Mouse (Mus musculus) hindbrain, embryonic 13.5 days (tissue): Measurements from ENCODE around the gene Ccdc149. TPM values are rescaled to one million over a fixed set of nuclear protein-coding genes. Genes with fewer than 3 reads are reported as not detected.

Source experiments
- ATAC-seq: fragments of 200-750 bp; cut with Nextera tagmentation; 2 replicates; pipeline ENCODE4 v1.8.0; 2017; ENCODE audit warnings: moderate TSS enrichment; ENCODE audit not compliant: low FRiP score
- H3K27ac ChIP-seq: fragments of 300-500 bp; sonication (generic); 2 replicates; pipeline ENCODE4 v1.5.1; 2015; ENCODE audit warnings: inconsistent platforms, mild to moderate bottlenecking, moderate library complexity
- H3K27me3 ChIP-seq: fragments of 300-500 bp; sonication (generic); 2 replicates; pipeline ENCODE4 v1.6.1; 2015; ENCODE audit warnings: mild to moderate bottlenecking, inconsistent platforms
- H3K36me3 ChIP-seq: fragments of 300-500 bp; sonication (generic); 2 replicates; pipeline ENCODE4 v1.6.1; 2015; ENCODE audit warnings: mild to moderate bottlenecking, inconsistent platforms
- H3K4me1 ChIP-seq: fragments of 300-500 bp; sonication (generic); replicated peaks from 2 replicates; pipeline ENCODE4 v1.6.1; 2015; ENCODE audit warnings: inconsistent platforms
- H3K4me2 ChIP-seq: fragments of 300-500 bp; sonication (generic); 2 replicates; pipeline ENCODE4 v1.6.1; 2015; ENCODE audit warnings: inconsistent platforms, mild to moderate bottlenecking, moderate library complexity
- H3K4me3 ChIP-seq: fragments of 300-500 bp; sonication (generic); 2 replicates; pipeline ENCODE4 v1.5.1; 2015; ENCODE audit warnings: mild to moderate bottlenecking, inconsistent platforms
- H3K9ac ChIP-seq: fragments of 300-500 bp; sonication (generic); 2 replicates; pipeline ENCODE4 v1.6.1; 2015; ENCODE audit warnings: mild to moderate bottlenecking, inconsistent platforms
- H3K9me3 ChIP-seq: fragments of 300-500 bp; sonication (generic); 2 replicates; pipeline ENCODE4 v1.6.1; 2016; ENCODE audit warnings: inconsistent platforms
- WGBS: fragments of 180-500 bp; shearing (Covaris S2); methylation state at CpG from one replicate; pipeline ENCODE4 v1.1.7; 2015; 5-methylcytosine and 5-hydroxymethylcytosine counted together
- polyA plus RNA-seq: library from polyadenylated mRNA; unstranded; fragments of >200 nt; fragmentation: Nextera tagmentation; extraction: Ambion mirVana; gene quantifications from 2 replicates; pipeline ENCODE4 v1.2.1, GENCODE M21; 2015

Gene Ccdc149
- 9.1 and 10.2 TPM in 2 replicates for polyA plus RNA-seq

DNA sequence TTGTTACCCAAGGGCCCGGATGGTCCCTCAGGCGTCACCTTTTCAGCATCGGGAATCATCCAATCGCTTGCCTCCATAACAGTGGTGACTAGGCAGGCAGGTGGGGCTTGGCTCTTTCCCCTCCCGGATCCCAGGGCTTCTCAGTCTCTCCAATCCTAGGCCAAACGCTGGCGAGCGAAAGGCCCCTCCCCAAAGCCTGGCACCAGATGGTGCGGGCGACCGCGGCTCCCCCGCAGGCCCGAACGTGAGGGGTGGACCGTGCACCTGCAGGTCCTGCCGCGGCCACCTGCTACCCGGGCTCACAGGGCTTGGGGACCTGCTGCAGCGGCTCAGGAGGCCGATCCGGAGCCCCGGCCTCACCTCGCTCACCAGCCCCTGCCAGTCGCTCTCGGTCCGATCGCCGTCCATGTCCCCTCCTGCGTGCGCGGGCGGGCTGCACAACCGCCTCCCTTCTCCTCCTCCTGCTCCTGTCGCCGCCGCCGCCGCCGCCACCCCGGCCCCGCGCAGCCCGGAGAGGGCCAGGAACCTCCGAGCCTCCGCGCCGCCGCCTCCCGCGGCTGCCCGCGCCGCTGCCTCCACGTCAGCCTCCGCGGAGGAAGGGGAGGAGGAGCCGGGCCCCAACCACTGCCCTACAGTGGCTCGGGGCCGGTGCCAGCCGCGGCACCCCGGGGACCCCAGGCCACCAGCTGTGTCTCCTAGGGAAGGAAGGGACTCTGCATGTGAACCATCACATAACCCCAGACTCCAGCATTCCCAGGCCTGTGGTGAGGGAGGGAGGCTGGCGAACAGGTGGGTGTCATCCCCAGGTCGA lies at the start of gene Ccdc149:
TSS of gene Ccdc149 (minus strand) at position 531 of the 811 bp plus-strand sequence.
- H3K27ac ChIP-seq = peak within 1 kb of the TSS; percentile 91
- 1% methylated on average over 57 of the region's 65 CpGs for WGBS
- 0 out of 2 replicates have a peak, but pooled peaks cover 8% of the 10 kb centered on the region for H3K27me3 ChIP-seq
- no peaks in the 10 kb centered on the region for H3K36me3 ChIP-seq
- peak; percentile 96 for ATAC-seq
- H3K9me3 ChIP-seq = no peaks in the 10 kb centered on the region
- peak within 1 kb of the TSS; percentile 84 for H3K4me2 ChIP-seq
- peaks cover 16% of the 10 kb centered on the region for H3K4me1 ChIP-seq
- H3K4me3 ChIP-seq = peak within 1 kb of the TSS; percentile 75
- H3K9ac ChIP-seq = peak within 1 kb of the TSS; percentile 90

DNA sequence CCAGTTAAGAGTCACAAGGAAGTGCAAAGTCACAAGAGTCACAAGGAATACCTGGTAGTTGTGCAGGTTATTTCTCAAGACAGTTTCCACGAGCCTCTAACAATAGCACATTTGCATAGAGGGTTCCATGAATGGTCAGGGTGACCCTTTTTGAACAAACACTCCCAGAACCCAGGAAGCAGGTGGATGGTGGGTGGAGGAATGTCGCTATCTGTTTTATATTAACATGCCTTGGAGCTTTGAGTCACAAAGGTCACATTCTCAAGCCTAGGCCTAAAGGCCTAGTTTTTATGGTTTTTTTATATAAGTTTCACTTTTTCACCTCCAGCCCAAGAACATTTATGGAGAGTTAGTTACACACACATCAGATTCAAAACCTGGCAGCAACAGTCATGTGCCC lies 48.6 kb upstream of the Ccdc149 start:
- Histone ChIP-seq H3K36me3 (no peaks in the 10 kb centered on the region), H3K4me1 (peaks cover 5% of the 10 kb centered on the region; the same call in 1 of the 2 replicates), H3K9ac (no peak overlapping the region), H3K4me2 (no peak overlapping the region), H3K9me3 (no peaks in the 10 kb centered on the region), H3K27ac (no peak overlapping the region), H3K27me3 (0 out of 2 replicates have a peak, but pooled peaks cover 5% of the 10 kb centered on the region), H3K4me3 (no peak overlapping the region)
- ATAC-seq = no peak
- WGBS = 92% methylated on average over 2 of the region's 2 CpGs

GRCm38 (mm10) chr5:52516072-52516476 lies 44.8 kb upstream of the Ccdc149 start:
- no peaks in the 10 kb centered on the region for H3K36me3 ChIP-seq
- WGBS = 15% methylated on average over 21 of the region's 21 CpGs
- H3K4me1 ChIP-seq = peaks cover 5% of the 10 kb centered on the region; the same call in 1 of the 2 replicates
- H3K27ac ChIP-seq = peak overlapping the region; percentile 50
- H3K4me3 ChIP-seq = peak overlapping the region; percentile 39
- peak; percentile 73 for ATAC-seq
- no peaks in the 10 kb centered on the region for H3K9me3 ChIP-seq
- 0 out of 2 replicates have a peak, but pooled peaks cover 5% of the 10 kb centered on the region for H3K27me3 ChIP-seq
- peak overlapping the region; percentile 65 for H3K9ac ChIP-seq
- peak overlapping the region; percentile 62 for H3K4me2 ChIP-seq

GRCm38 (mm10) chr5:52515246-52516021 lies 44.1 kb upstream of the Ccdc149 start:
- peaks cover 5% of the 10 kb centered on the region; the same call in 1 of the 2 replicates for H3K4me1 ChIP-seq
- 25% methylated on average over 22 of the region's 22 CpGs for WGBS
- H3K36me3 ChIP-seq = no peaks in the 10 kb centered on the region
- H3K27me3 ChIP-seq = 0 out of 2 replicates have a peak, but pooled peaks cover 5% of the 10 kb centered on the region
- H3K27ac ChIP-seq = peak overlapping the region; percentile 50; the same call in 1 of the 2 replicates
- peak overlapping the region; percentile 39 for H3K4me3 ChIP-seq
- no peaks in the 10 kb centered on the region for H3K9me3 ChIP-seq
- ATAC-seq = peak; percentile 34
- H3K9ac ChIP-seq = peak overlapping the region; percentile 65
- H3K4me2 ChIP-seq = peak overlapping the region; percentile 62

- H3K36me3 ChIP-seq = no peaks in the 10 kb centered on the region
- WGBS = 77% methylated on average over 3 of the region's 3 CpGs
- H3K27ac ChIP-seq = no peak overlapping the region
- peaks cover 2% of the 10 kb centered on the region; the same call in 1 of the 2 replicates for H3K4me1 ChIP-seq
- H3K9me3 ChIP-seq = no peaks in the 10 kb centered on the region
- no peak overlapping the region for H3K9ac ChIP-seq
- no peak overlapping the region for H3K4me3 ChIP-seq
- no peak for ATAC-seq
- H3K27me3 ChIP-seq = no peaks in the 10 kb centered on the region
- H3K4me2 ChIP-seq = no peak overlapping the region
These were observed 39.8 kb upstream of the Ccdc149 start for GRCm38 (mm10) chr5:52511089-52511488.

GRCm38 (mm10) chr5:52509416-52509815 lies 38.1 kb upstream of the Ccdc149 start:
- no peaks in the 10 kb centered on the region for H3K36me3 ChIP-seq
- H3K9ac ChIP-seq = no peak overlapping the region
- H3K27me3 ChIP-seq = no peaks in the 10 kb centered on the region
- 96% methylated on average over 6 of the region's 6 CpGs for WGBS
- no peak for ATAC-seq
- H3K9me3 ChIP-seq = no peaks in the 10 kb centered on the region
- H3K4me3 ChIP-seq = no peak overlapping the region
- no peaks in the 10 kb centered on the region for H3K4me1 ChIP-seq
- H3K4me2 ChIP-seq = no peak overlapping the region
- H3K27ac ChIP-seq = no peak overlapping the region

- no peak overlapping the region for H3K9ac ChIP-seq
- no peak overlapping the region for H3K4me3 ChIP-seq
- no peaks in the 10 kb centered on the region for H3K36me3 ChIP-seq
- no peaks in the 10 kb centered on the region for H3K27me3 ChIP-seq
- no peak overlapping the region for H3K4me2 ChIP-seq
- no peaks in the 10 kb centered on the region for H3K9me3 ChIP-seq
- H3K4me1 ChIP-seq = no peaks in the 10 kb centered on the region
- no peak for ATAC-seq
- no peak overlapping the region for H3K27ac ChIP-seq
- WGBS = 88% methylated on average over 13 of the region's 13 CpGs
These were observed 33.3 kb upstream of the Ccdc149 start for GRCm38 (mm10) chr5:52504666-52505065.

GRCm38 (mm10) chr5:52504148-52504547 lies 32.8 kb upstream of the Ccdc149 start:
- Histone ChIP-seq H3K27me3 (no peaks in the 10 kb centered on the region), H3K4me2 (no peak overlapping the region), H3K4me3 (no peak overlapping the region), H3K27ac (no peak overlapping the region), H3K36me3 (no peaks in the 10 kb centered on the region), H3K9me3 (no peaks in the 10 kb centered on the region), H3K4me1 (no peaks in the 10 kb centered on the region), H3K9ac (no peak overlapping the region)
- ATAC-seq = no peak
- WGBS = 93% methylated on average over 11 of the region's 11 CpGs

DNA sequence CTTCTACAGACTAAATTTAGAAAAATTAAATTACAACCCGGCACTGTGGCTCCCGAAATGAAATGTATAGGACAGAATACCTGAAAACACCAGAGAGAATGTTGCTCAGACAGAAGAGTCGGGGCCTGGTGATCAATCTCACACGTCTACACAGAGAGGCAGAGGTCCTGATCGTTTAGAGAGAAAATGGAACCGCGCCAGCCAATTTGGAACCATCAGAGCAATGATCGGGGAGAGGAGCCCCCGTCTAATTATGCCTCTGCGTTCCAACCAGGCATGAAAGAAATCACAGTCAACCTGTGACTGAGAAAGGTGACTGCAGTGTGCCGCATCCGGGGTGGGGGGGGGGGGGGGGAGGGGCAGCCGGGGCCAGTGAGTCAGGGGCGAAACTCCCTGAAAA lies 24.4 kb upstream of the Ccdc149 start:
- Histone ChIP-seq H3K9ac (no peak overlapping the region), H3K36me3 (no peaks in the 10 kb centered on the region), H3K27me3 (no peaks in the 10 kb centered on the region), H3K27ac (no peak overlapping the region), H3K9me3 (no peaks in the 10 kb centered on the region), H3K4me3 (no peak overlapping the region), H3K4me1 (no peaks in the 10 kb centered on the region), H3K4me2 (no peak overlapping the region)
- WGBS = 66% methylated on average over 14 of the region's 14 CpGs
- no peak for ATAC-seq

DNA sequence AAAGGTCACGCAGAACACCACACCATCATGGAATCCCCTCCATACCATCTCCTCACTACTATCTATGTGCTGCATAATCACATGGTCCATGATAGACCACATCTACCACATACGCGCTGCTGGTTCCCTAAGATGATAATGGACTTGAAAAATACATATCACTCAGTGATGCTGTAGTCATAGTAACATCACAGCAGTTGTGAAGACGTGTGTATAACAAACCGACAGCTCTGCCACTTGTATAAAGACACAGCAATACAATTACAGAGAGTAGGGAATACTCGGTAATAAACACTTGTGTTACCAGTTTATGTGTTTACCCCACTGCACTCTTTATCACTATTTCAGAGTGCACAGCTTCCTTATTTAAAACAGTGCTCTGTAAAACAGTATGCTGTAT lies 20.2 kb upstream of the Ccdc149 start:
- no peak overlapping the region for H3K9ac ChIP-seq
- no peak for ATAC-seq
- WGBS = 85% methylated on average over 6 of the region's 6 CpGs
- H3K4me2 ChIP-seq = no peak overlapping the region
- H3K27me3 ChIP-seq = no peaks in the 10 kb centered on the region
- H3K36me3 ChIP-seq = no peaks in the 10 kb centered on the region
- H3K4me3 ChIP-seq = no peak overlapping the region
- no peak overlapping the region for H3K27ac ChIP-seq
- no peaks in the 10 kb centered on the region for H3K9me3 ChIP-seq
- H3K4me1 ChIP-seq = no peaks in the 10 kb centered on the region

- Histone ChIP-seq H3K9me3 (no peaks in the 10 kb centered on the region), H3K4me3 (no peak overlapping the region), H3K4me1 (no peaks in the 10 kb centered on the region), H3K27ac (no peak overlapping the region), H3K4me2 (no peak overlapping the region), H3K27me3 (no peaks in the 10 kb centered on the region), H3K9ac (no peak overlapping the region), H3K36me3 (no peaks in the 10 kb centered on the region)
- ATAC-seq = no peak
- 86% methylated on average over 13 of the region's 13 CpGs for WGBS
These were observed 16.5 kb upstream of the Ccdc149 start for GRCm38 (mm10) chr5:52487559-52488430.
